8 mouse cellular contexts compared by ENCODE assay signal in the genomic region with DNA sequence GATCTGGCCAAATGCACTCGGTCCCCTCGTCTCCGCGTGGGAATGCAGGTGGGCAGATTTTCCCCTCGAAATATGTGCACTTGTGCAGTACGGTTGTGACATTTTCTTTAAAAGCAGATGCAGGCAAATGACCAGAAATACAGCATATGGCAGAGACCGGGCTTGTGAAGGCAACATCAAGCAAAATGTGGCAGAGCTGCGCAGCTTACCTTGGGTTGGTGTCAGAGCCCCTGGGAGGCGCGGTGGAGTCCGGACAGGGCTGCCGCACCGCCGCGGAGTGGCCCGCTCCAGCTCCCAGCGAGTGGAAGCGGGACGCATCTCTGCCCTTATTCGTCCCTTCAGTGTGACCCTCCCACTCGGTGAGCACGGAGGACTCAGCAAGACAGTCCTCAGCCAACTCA. TPM values are rescaled to one million over a fixed set of nuclear protein-coding genes. Genes with fewer than 3 reads are reported as not detected.
DNase-seq lines count a peak whose midpoint lies in the region; ATAC-seq lines count a peak whose summit lies in the region.

TSS of gene Col19a1 (minus strand) at position 332 of the 401 bp plus-strand sequence.

- peak; percentile 38; the same call in 1 of the 2 replicates for ATAC-seq in limb, embryonic 11.5 days (ENCODE audit: insufficient number of reproducible peaks, low FRiP score, low TSS enrichment, low read depth)
- peak; percentile 45; the same call in 1 of the 2 replicates for ATAC-seq in neural tube, embryonic 14.5 days (ENCODE audit: low read depth)

- 2% methylated on average over 22 of the region's 22 CpGs for WGBS in embryonic facial prominence, embryonic 10.5 days
- 3% methylated on average over 22 of the region's 22 CpGs for WGBS in hindbrain, embryonic 10.5 days
- under 1% methylated on average over 22 of the region's 22 CpGs for WGBS in limb, embryonic 11.5 days
- 1% methylated on average over 22 of the region's 22 CpGs for WGBS in neural tube, embryonic 14.5 days

- peak; percentile 4 for DNase-seq in urinary bladder, postnatal 25 days (ENCODE audit: low spot score)
- no peak for DNase-seq in urinary bladder, postnatal 4 days (ENCODE audit: low spot score in 2 of 2)
- DNase-seq in embryonic facial prominence, embryonic 10.5 days (ENCODE audit: low spot score), result peak; percentile 63
- peak; percentile 53 for DNase-seq in hindbrain, embryonic 10.5 days (ENCODE audit: low spot score)
- peak; percentile 60 for DNase-seq in limb, embryonic 11.5 days (ENCODE audit: low spot score)
- no peak for DNase-seq in thymus, postnatal 14 days
- DNase-seq in kidney, adult 9 months, result no peak

- peak within 1 kb of the TSS; percentile 56 for H3K9ac ChIP-seq in limb, embryonic 11.5 days (ENCODE audit: low read length)
- peak within 1 kb of the TSS; percentile 63 for H3K9ac ChIP-seq in neural tube, embryonic 14.5 days (replicated peaks; ENCODE audit: low read depth, low read length)

- peak within 1 kb of the TSS; percentile 67 for H3K4me3 ChIP-seq in embryonic facial prominence, embryonic 10.5 days
- H3K4me3 ChIP-seq in hindbrain, embryonic 10.5 days, result peak within 1 kb of the TSS; percentile 58
- peak within 1 kb of the TSS; percentile 46 for H3K4me3 ChIP-seq in limb, embryonic 11.5 days (ENCODE audit: low read depth, low read length)
- H3K4me3 ChIP-seq in neural tube, embryonic 14.5 days (ENCODE audit: low read depth, low read length), result peak within 1 kb of the TSS; percentile 63

- peak within 1 kb of the TSS; percentile 98 for H3K4me2 ChIP-seq in limb, embryonic 11.5 days (ENCODE audit: low read depth, severe bottlenecking)
- peak within 1 kb of the TSS; percentile 99 for H3K4me2 ChIP-seq in neural tube, embryonic 14.5 days (ENCODE audit: low read depth, low read length)

- H3K4me1 ChIP-seq in embryonic facial prominence, embryonic 10.5 days, result peaks cover 14% of the 10 kb centered on the region
- peaks cover 13% of the 10 kb centered on the region for H3K4me1 ChIP-seq in hindbrain, embryonic 10.5 days (replicated peaks)
- peaks cover 3% of the 10 kb centered on the region; the same call in 1 of the 2 replicates for H3K4me1 ChIP-seq in limb, embryonic 11.5 days (ENCODE audit: control insufficient read depth, insufficient read depth, low read length)
- peaks cover 6% of the 10 kb centered on the region; the same call in 1 of the 2 replicates for H3K4me1 ChIP-seq in neural tube, embryonic 14.5 days (ENCODE audit: control insufficient read depth, insufficient read depth, low read length)

- H3K9me3 ChIP-seq in embryonic facial prominence, embryonic 10.5 days, result no peaks in the 10 kb centered on the region
- H3K9me3 ChIP-seq in hindbrain, embryonic 10.5 days, result no peaks in the 10 kb centered on the region
- no peaks in the 10 kb centered on the region for H3K9me3 ChIP-seq in limb, embryonic 11.5 days (ENCODE audit: control insufficient read depth, low read length)
- no peaks in the 10 kb centered on the region for H3K9me3 ChIP-seq in neural tube, embryonic 14.5 days (ENCODE audit: control insufficient read depth, low read length)

- H3K36me3 ChIP-seq in embryonic facial prominence, embryonic 10.5 days (replicated peaks), result no peaks in the 10 kb centered on the region
- H3K36me3 ChIP-seq in hindbrain, embryonic 10.5 days, result no peaks in the 10 kb centered on the region
- no peaks in the 10 kb centered on the region for H3K36me3 ChIP-seq in limb, embryonic 11.5 days (ENCODE audit: control insufficient read depth, insufficient read depth, low read length)
- no peaks in the 10 kb centered on the region for H3K36me3 ChIP-seq in neural tube, embryonic 14.5 days (ENCODE audit: control insufficient read depth, insufficient read depth, low read length)

- H3K27me3 ChIP-seq in embryonic facial prominence, embryonic 10.5 days (replicated peaks; ENCODE audit: low read depth, poor library complexity, severe bottlenecking), result peaks cover 70% of the 10 kb centered on the region
- H3K27me3 ChIP-seq in hindbrain, embryonic 10.5 days (ENCODE audit: insufficient read depth, poor library complexity, severe bottlenecking), result peaks cover 65% of the 10 kb centered on the region
- H3K27me3 ChIP-seq in limb, embryonic 11.5 days (ENCODE audit: control insufficient read depth, insufficient read depth, low read length), result peaks cover 37% of the 10 kb centered on the region
- peaks cover 26% of the 10 kb centered on the region for H3K27me3 ChIP-seq in neural tube, embryonic 14.5 days (ENCODE audit: control insufficient read depth, insufficient read depth, low read length)

- H3K27ac ChIP-seq in embryonic facial prominence, embryonic 10.5 days (replicated peaks), result peak within 1 kb of the TSS; percentile 61; the same call in 1 of the 2 replicates
- no peak within 1 kb of the TSS for H3K27ac ChIP-seq in hindbrain, embryonic 10.5 days
- H3K27ac ChIP-seq in limb, embryonic 11.5 days (replicated peaks; ENCODE audit: low read depth, low read length), result no peak within 1 kb of the TSS
- H3K27ac ChIP-seq in neural tube, embryonic 14.5 days (ENCODE audit: low read depth, low read length), result no peak within 1 kb of the TSS

RNA-seq across cellular contexts. Expression of gene Col19a1, which starts in this region (rescaled TPM):
- 0.26 and 0.42 TPM in 2 replicates for polyA plus RNA-seq in embryonic facial prominence, embryonic 10.5 days (2016; fragmentation: Nextera tagmentation; extraction: Ambion mirVana)
- polyA plus RNA-seq in hindbrain, embryonic 10.5 days (2016; fragmentation: Nextera tagmentation; extraction: Ambion mirVana), result 0.24 TPM in 2 replicates
- polyA plus RNA-seq in limb, embryonic 11.5 days (2014; fragmentation: Nextera tagmentation; extraction: Ambion mirVana), result 0.61 and 0.87 TPM in 2 replicates
- 1.2 and 2.1 TPM in 2 replicates for polyA plus RNA-seq in neural tube, embryonic 14.5 days (2014; fragmentation: Nextera tagmentation; extraction: Ambion mirVana)

Comparison
In these comparisons a context has a peak if more than half of its experiments do, and no peak if none do; other contexts are left out.
1. Peak in DNase-seq, H3K4me3 ChIP-seq and H3K27ac ChIP-seq in embryonic facial prominence, embryonic 10.5 days; RNA of the gene not detected or under 1 TPM.
2. Peak in DNase-seq and H3K4me3 ChIP-seq in hindbrain, embryonic 10.5 days; RNA of the gene not detected or under 1 TPM.
3. Peak in DNase-seq, ATAC-seq, H3K4me3 ChIP-seq, H3K9ac ChIP-seq and H3K4me2 ChIP-seq in limb, embryonic 11.5 days; RNA of the gene not detected or under 1 TPM.